Mouse (Mus musculus): ENCODE results near the gene Plcg2. TPM values are rescaled to one million over a fixed set of nuclear protein-coding genes. Genes with fewer than 3 reads are reported as not detected.

Gene Plcg2
- polyA plus RNA-seq, 1 experiment from 2014 or later = 2.2 TPM

DNA sequence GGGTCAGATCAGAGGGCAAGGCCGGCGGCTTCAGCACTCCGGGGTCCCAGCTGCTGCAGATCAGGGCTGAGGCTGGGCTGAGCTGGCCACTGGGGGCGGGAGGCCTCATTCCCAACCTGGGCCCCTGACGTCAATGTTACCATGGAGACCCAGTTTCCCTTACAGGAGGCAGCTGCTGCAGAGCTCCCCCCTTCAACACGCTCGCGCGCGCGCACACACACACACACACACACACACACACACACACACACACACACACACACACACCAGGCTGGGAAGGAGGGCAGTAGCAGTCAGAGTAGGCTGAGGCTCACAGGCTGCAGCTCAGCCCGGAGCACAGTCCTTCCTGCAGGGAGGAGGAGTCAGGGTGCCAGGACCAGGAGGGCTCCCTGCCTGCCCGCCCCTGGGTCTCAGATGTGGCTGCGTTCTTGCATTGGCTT lies 27.7 kb upstream of the Plcg2 start:
- H3K4me2 ChIP-seq (replicated peaks) = peak overlapping the region; percentile 47
- WGBS = 1% methylated on average over 7 of the region's 14 CpGs
- no peaks in the 10 kb centered on the region for H3K9me3 ChIP-seq (replicated peaks)
- H3K27me3 ChIP-seq = no peaks in the 10 kb centered on the region
- peak overlapping the region; percentile 87 for H3K27ac ChIP-seq
- peaks cover 16% of the 10 kb centered on the region for H3K4me1 ChIP-seq
- no peaks in the 10 kb centered on the region for H3K36me3 ChIP-seq
- H3K4me3 ChIP-seq = peak overlapping the region; percentile 7
- ATAC-seq (ENCODE audit: low FRiP score) = peak; percentile 92
- peak overlapping the region; percentile 47; the same call in 1 of the 2 replicates for H3K9ac ChIP-seq

DNA sequence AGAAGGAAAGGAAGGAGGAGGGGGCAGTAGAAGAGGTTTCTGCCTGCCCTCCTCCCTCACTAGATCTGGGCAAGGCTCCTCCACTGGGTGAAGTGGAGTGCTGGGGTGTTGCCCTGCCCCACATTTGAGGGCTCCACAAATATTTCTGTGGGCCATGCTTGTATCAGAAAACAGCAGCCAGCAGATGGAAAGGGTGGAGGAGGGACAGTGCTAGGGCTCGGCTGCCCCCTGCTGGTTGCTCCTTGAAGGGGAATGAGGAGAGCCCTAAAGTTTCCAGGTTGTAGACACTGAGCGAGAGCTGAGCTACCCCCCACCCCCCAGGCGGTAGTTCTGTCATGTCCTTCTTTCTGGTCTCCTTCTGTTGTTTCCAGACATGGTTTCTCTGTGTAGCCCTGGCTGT lies 26.9 kb upstream of the Plcg2 start:
- Histone ChIP-seq H3K4me1 (peaks cover 16% of the 10 kb centered on the region), H3K27me3 (no peaks in the 10 kb centered on the region), H3K4me3 (no peak overlapping the region), H3K27ac (peak overlapping the region; percentile 87; the same call in 1 of the 2 replicates), H3K4me2 (replicated peaks) (no peak overlapping the region), H3K36me3 (no peaks in the 10 kb centered on the region), H3K9ac (no peak overlapping the region), H3K9me3 (replicated peaks) (no peaks in the 10 kb centered on the region)
- 29% methylated on average over 3 of the region's 3 CpGs for WGBS
- ATAC-seq (ENCODE audit: low FRiP score) = 0 out of 2 replicates have a peak, but pooled peaks have one; percentile 1

DNA sequence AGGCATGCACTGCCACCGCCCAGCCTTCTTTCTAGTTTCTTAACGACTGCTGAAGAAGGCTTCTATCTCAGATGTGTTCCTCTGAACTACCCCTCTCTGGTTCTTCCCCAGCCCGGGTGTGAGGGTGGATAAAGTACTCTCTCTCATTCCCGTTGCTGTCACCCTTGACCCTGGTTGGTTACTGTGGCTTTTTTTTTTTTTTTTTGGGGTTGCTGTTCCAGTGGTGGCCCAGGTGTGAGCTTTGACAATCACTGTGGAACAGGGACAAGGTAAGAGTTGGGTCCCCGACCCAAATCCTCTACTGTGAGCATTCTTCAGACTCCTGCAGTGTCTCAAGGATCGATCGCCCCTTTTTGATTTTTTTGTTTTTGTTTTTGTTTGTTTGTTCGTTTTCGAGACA lies 26.4 kb upstream of the Plcg2 start:
- peaks cover 16% of the 10 kb centered on the region for H3K4me1 ChIP-seq
- no peaks in the 10 kb centered on the region for H3K27me3 ChIP-seq
- no peak overlapping the region for H3K4me2 ChIP-seq (replicated peaks)
- H3K9me3 ChIP-seq (replicated peaks) = no peaks in the 10 kb centered on the region
- WGBS = 77% methylated on average over 9 of the region's 9 CpGs
- H3K4me3 ChIP-seq = no peak overlapping the region
- H3K9ac ChIP-seq = no peak overlapping the region
- no peaks in the 10 kb centered on the region for H3K36me3 ChIP-seq
- no peak overlapping the region for H3K27ac ChIP-seq
- ATAC-seq (ENCODE audit: low FRiP score) = no peak

DNA sequence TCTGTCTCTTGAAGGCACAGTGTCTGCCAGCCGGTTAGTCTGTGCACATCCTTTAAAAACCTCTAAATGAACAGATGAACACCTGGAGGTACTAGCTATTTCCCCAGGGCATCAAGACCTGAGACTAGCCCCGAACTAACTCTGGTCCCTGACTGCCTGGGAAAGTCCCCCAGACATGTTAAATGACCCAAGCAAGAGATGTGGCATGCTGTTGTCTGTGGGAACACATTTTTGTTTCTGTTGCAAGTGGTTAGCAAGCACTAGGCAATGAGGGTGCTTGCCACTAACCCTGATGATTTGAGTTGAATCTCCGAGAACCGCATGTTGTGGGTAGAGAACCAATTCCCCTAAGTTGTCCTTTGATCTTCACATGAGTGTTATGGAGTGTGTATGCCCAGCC lies 25.8 kb upstream of the Plcg2 start:
- no peak for ATAC-seq (ENCODE audit: low FRiP score)
- H3K27ac ChIP-seq = no peak overlapping the region
- 89% methylated on average over 4 of the region's 4 CpGs for WGBS
- H3K9ac ChIP-seq = no peak overlapping the region
- H3K4me3 ChIP-seq = no peak overlapping the region
- H3K9me3 ChIP-seq (replicated peaks) = no peaks in the 10 kb centered on the region
- H3K4me2 ChIP-seq (replicated peaks) = no peak overlapping the region
- no peaks in the 10 kb centered on the region for H3K36me3 ChIP-seq
- H3K4me1 ChIP-seq = peaks cover 16% of the 10 kb centered on the region
- H3K27me3 ChIP-seq = no peaks in the 10 kb centered on the region

DNA sequence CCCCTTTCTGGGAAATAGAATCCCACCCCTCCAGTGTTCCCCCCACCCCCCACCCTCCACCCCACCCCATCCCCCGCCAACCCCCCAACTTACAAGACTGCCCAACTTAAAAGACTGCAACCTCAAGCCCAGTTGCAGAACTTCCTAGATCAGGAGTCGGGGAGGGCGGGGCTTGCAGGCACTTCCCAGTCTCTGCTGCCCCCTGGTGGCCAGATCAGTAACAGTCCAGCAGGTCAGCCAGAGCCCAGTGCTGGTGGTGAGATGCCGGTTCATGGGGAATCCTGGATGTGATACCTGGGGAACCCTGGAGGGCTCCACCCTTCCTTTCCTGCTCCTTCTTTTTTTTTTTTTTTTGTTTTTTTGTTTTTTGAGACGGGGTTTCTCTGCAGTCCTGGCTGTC lies 23.1 kb upstream of the Plcg2 start:
- 0 out of 2 replicates have a peak, but pooled peaks have one; percentile 10 for ATAC-seq (ENCODE audit: low FRiP score)
- H3K9me3 ChIP-seq (replicated peaks) = no peaks in the 10 kb centered on the region
- H3K36me3 ChIP-seq = no peaks in the 10 kb centered on the region
- H3K4me3 ChIP-seq = no peak overlapping the region
- H3K4me2 ChIP-seq (replicated peaks) = no peak overlapping the region
- 3% methylated on average over 5 of the region's 5 CpGs for WGBS
- no peaks in the 10 kb centered on the region for H3K27me3 ChIP-seq
- H3K9ac ChIP-seq = no peak overlapping the region
- H3K4me1 ChIP-seq = peaks cover 11% of the 10 kb centered on the region
- no peak overlapping the region for H3K27ac ChIP-seq

DNA sequence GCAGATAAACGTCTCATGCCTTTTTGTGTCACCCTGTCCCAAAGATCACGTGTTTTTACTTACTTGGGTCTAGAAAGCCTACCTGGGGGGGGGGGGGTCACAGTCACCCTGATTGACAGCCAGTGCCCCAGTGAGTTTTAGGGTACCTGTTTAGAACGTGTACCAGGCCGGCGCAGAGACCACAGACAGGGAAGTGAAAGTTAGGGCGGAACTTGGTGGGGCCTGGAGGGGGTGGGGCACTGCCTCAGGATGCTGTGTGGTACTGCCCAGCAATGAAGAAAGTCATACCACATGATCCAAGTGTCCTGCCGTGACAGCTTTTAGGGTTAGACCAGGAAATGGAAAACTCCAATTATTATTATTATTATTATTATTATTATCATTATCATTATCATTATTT lies 22.3 kb upstream of the Plcg2 start:
- H3K27me3 ChIP-seq = no peaks in the 10 kb centered on the region
- no peak overlapping the region for H3K27ac ChIP-seq
- no peaks in the 10 kb centered on the region for H3K36me3 ChIP-seq
- ATAC-seq (ENCODE audit: low FRiP score) = no peak
- no peak overlapping the region for H3K9ac ChIP-seq
- H3K4me3 ChIP-seq = no peak overlapping the region
- 77% methylated on average over 7 of the region's 7 CpGs for WGBS
- no peaks in the 10 kb centered on the region for H3K9me3 ChIP-seq (replicated peaks)
- peaks cover 2% of the 10 kb centered on the region; the same call in 1 of the 2 replicates for H3K4me1 ChIP-seq
- no peak overlapping the region for H3K4me2 ChIP-seq (replicated peaks)

DNA sequence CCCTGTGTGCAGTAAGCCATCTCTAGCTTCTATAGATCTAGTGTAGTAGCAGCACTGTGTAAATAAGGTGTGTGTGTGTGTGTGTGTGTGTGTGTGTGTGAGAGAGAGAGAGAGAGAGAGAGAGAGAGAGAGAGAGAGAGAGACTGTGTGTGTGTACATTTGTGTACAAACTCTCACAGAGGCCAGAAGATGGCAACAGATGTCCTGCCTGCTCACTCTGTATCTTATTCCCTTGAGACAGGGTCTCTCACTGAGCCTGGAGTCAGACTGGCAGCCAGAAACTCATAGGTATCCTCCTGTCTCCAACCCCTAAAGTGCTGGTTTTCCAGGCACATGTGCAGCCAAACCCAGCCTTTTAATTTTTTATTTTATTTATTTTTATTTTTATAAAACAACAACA lies 20.0 kb upstream of the Plcg2 start:
- no peak for ATAC-seq (ENCODE audit: low FRiP score)
- no peaks in the 10 kb centered on the region for H3K27me3 ChIP-seq
- no peaks in the 10 kb centered on the region for H3K36me3 ChIP-seq
- H3K4me3 ChIP-seq = no peak overlapping the region
- no peak overlapping the region for H3K9ac ChIP-seq
- H3K4me1 ChIP-seq = no peaks in the 10 kb centered on the region
- no peak overlapping the region for H3K4me2 ChIP-seq (replicated peaks)
- H3K27ac ChIP-seq = no peak overlapping the region
- H3K9me3 ChIP-seq (replicated peaks) = no peaks in the 10 kb centered on the region

DNA sequence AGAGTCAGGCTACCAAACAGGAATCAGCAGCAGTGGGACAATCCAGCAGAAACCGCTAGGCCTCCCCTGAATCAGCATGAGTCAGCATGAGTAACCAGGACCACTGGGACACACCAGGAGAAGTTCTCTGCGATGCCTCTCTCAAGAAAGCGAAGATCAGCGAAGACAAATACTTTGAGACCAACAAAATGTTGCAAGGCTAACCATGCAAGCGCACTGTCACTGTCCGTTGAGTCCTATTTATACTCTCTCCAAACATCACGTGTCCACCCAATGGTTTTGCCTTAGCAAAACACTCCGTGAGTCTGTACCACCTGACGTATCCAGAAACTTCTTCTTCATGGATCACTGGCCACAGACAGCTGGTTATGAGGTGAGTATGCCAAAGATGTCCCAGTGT lies 18.1 kb upstream of the Plcg2 start:
- Histone ChIP-seq H3K4me1 (no peaks in the 10 kb centered on the region), H3K4me3 (no peak overlapping the region), H3K36me3 (no peaks in the 10 kb centered on the region), H3K27me3 (no peaks in the 10 kb centered on the region), H3K4me2 (replicated peaks) (no peak overlapping the region), H3K9me3 (replicated peaks) (no peaks in the 10 kb centered on the region), H3K9ac (no peak overlapping the region), H3K27ac (no peak overlapping the region)
- ATAC-seq (ENCODE audit: low FRiP score) = no peak
- 91% methylated on average over 9 of the region's 9 CpGs for WGBS

DNA sequence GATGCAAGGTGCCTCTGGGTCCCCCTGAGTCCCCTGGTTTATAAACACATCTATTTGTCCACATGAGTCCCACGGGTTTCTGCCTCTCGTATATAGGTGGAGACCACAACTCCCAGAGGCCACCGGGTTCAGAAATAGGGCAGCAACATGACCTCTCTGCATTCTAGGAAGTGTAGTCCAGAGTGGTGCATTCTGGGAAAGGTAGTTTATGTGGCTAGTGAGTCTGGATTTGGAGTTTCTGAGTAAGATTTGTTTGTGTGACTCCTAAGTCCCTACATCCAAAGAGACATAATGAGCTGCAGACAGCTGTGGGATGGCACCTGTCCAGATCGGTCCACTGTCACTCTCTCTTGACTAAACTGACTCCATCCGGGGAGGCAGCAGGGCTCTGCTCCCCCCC lies 17.6 kb upstream of the Plcg2 start:
- no peak overlapping the region for H3K9ac ChIP-seq
- no peak for ATAC-seq (ENCODE audit: low FRiP score)
- no peaks in the 10 kb centered on the region for H3K36me3 ChIP-seq
- no peaks in the 10 kb centered on the region for H3K27me3 ChIP-seq
- H3K27ac ChIP-seq = no peak overlapping the region
- no peaks in the 10 kb centered on the region for H3K9me3 ChIP-seq (replicated peaks)
- WGBS = 75% methylated on average over 5 of the region's 5 CpGs
- no peaks in the 10 kb centered on the region for H3K4me1 ChIP-seq
- H3K4me3 ChIP-seq = no peak overlapping the region
- no peak overlapping the region for H3K4me2 ChIP-seq (replicated peaks)

DNA sequence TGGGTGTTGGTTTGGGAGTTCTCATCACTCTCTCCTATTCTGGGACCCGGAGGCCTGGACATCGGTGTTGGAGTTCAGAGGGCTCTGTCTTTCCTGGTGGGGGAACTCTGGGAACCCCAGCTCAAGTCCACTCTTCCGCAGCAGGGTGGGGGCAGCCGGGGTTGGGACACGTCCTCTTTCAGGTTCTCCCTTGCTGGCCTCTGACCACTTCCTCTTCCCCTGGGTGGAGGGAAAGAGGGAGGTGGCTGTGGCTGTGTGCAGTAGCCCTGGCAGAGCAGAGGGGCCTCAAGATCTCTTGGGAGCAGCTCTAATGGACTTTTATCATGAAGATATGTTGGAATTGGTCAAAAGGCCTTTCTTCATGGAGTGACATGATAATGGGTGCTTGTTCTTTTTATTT lies 16.3 kb upstream of the Plcg2 start:
- Histone ChIP-seq H3K36me3 (no peaks in the 10 kb centered on the region), H3K4me2 (replicated peaks) (no peak overlapping the region), H3K9me3 (replicated peaks) (no peaks in the 10 kb centered on the region), H3K27me3 (no peaks in the 10 kb centered on the region), H3K9ac (no peak overlapping the region), H3K27ac (no peak overlapping the region), H3K4me3 (no peak overlapping the region), H3K4me1 (no peaks in the 10 kb centered on the region)
- no peak for ATAC-seq (ENCODE audit: low FRiP score)
- WGBS = 88% methylated on average over 5 of the region's 5 CpGs

DNA sequence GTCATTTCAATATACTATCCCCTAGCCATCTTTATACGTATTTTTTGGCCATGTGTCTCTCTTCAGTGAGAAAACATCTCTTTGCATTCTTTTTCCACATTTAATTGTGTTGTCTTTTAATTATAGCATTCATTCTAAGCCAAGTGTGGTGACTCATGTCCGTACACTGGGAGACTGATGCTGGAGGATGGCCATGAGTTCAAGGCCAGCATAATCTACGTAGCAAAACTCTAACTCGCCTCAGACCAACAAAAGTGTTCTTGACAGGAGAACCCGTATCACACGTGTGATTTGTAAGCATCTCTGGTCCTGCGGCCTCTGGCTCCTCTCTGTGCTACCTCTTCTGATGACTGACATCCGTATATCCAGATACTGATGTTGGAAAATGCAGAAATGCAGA lies 13.4 kb upstream of the Plcg2 start:
- H3K9ac ChIP-seq = no peak overlapping the region
- no peaks in the 10 kb centered on the region for H3K36me3 ChIP-seq
- H3K4me2 ChIP-seq (replicated peaks) = no peak overlapping the region
- no peaks in the 10 kb centered on the region for H3K4me1 ChIP-seq
- no peaks in the 10 kb centered on the region for H3K27me3 ChIP-seq
- no peak for ATAC-seq (ENCODE audit: low FRiP score)
- 89% methylated on average over 8 of the region's 8 CpGs for WGBS
- H3K9me3 ChIP-seq (replicated peaks) = no peaks in the 10 kb centered on the region
- no peak overlapping the region for H3K27ac ChIP-seq
- no peak overlapping the region for H3K4me3 ChIP-seq

DNA sequence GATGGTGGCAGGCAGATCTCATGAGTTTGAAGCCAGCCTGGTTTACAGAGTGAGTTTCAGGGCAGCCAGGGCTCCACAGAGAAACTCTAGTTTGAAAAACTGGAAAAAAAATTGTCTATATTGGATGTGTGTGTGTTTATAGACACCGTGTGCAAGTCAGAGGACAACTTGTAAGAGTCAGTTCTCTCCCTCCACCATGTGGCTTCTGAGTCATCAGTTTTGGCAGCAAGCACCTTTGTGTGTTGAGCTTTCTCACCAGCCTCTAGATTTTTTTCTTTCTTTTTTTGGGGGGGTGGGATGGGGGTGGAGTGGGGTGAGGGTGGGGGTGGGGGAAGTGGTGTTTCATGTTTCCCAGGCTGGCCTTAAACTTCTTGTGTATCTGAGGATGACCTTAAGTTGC lies 12.8 kb upstream of the Plcg2 start:
- no peaks in the 10 kb centered on the region for H3K36me3 ChIP-seq
- H3K27ac ChIP-seq = no peak overlapping the region
- H3K27me3 ChIP-seq = no peaks in the 10 kb centered on the region
- no peaks in the 10 kb centered on the region for H3K4me1 ChIP-seq
- H3K9ac ChIP-seq = no peak overlapping the region
- no peak overlapping the region for H3K4me3 ChIP-seq
- H3K9me3 ChIP-seq (replicated peaks) = no peaks in the 10 kb centered on the region
- H3K4me2 ChIP-seq (replicated peaks) = no peak overlapping the region
- no peak for ATAC-seq (ENCODE audit: low FRiP score)
- 95% methylated on average over 1 of the region's 1 CpGs for WGBS

DNA sequence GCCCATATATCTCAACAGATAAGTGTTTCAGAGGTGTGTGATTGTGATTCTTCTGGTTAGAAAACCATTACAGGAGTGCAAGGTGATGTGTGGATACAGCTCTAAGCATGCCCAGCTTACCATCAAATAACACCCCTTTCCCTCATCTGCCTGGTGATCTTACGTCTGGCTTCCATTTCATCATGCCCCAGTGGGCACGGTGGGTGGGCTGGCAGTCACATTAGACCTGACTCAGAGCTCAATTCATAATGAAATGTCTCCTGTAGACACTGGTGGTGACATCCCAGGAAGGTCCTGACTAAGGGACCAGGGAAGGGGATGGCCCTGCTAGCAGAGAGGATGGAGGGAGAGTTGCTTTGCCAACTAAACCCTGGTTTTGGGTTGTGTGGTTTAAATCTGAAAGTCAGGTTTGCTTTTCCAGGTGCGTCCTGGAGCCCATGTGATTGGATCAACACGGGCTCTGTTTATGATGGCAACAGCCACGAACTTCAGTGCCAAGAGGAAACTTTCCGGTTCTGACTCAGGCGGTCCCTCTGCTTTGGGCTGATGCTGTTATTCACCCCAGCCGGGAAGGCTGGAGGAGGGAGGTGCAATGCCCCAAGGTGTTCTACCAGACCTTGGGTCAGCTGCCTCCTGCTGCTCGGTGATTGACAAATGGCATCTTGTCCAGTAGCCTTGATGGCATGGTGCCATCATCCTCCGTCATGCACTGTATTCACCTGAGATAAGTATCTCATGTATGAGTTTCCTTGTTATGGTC lies 9.7 kb upstream of the Plcg2 start:
- Histone ChIP-seq H3K9ac (no peak overlapping the region), H3K4me1 (peaks cover 5% of the 10 kb centered on the region), H3K9me3 (replicated peaks) (no peaks in the 10 kb centered on the region), H3K36me3 (no peaks in the 10 kb centered on the region), H3K4me3 (no peak overlapping the region), H3K27ac (no peak overlapping the region), H3K4me2 (replicated peaks) (no peak overlapping the region), H3K27me3 (no peaks in the 10 kb centered on the region)
- no peak for ATAC-seq (ENCODE audit: low FRiP score)
- 82% methylated on average over 10 of the region's 10 CpGs for WGBS
